Mouse (Mus musculus): Measurements from ENCODE around the gene Gm10638. TPM values are rescaled to one million over a fixed set of nuclear protein-coding genes. Genes with fewer than 3 reads are reported as not detected.

Gene Gm10638
- polyA plus RNA-seq, 1 experiment from 2014 or later = 6.3 TPM

DNA sequence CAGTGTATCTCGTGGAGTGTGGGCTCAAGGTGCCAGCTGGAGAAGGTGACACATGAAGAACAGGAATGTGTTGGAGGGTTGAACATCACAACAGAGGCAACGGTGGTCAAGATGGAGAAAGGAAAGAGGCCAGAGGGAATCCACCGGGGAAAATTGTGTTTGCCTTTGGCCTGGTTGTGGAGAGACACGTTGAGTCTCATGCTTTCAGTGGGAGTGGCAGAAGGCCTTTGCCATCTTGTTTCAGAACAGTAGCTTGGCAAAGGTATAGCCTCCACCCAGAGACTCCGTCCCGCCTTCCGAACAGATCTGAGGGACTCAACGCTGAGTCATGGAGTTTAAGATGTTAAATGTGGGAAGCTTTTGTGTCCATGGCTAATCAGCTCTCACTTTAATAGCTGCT is 20.2 kb downstream of the Gm10638 start:
- H3K27ac ChIP-seq (ENCODE audit: low read depth, low read length) = no peak overlapping the region
- H3K9ac ChIP-seq (ENCODE audit: low read depth, low read length) = no peak overlapping the region
- 93% methylated on average over 8 of the region's 8 CpGs for WGBS
- DNase-seq (ENCODE audit: low spot score) (no peak), ATAC-seq (ENCODE audit: low FRiP score) (no peak)
- no peaks in the 10 kb centered on the region for H3K4me1 ChIP-seq (replicated peaks; ENCODE audit: control insufficient read depth, insufficient read depth, low read length)
- H3K9me3 ChIP-seq (ENCODE audit: control insufficient read depth, low read length) = no peaks in the 10 kb centered on the region
- no peaks in the 10 kb centered on the region for H3K36me3 ChIP-seq (ENCODE audit: control insufficient read depth, insufficient read depth, low read length)
- H3K4me2 ChIP-seq (replicated peaks; ENCODE audit: low read depth, low read length) = no peak overlapping the region
- H3K4me3 ChIP-seq (ENCODE audit: low read depth, low read length) = no peak overlapping the region
- no peaks in the 10 kb centered on the region for H3K27me3 ChIP-seq (ENCODE audit: control insufficient read depth, insufficient read depth, low read length)

DNA sequence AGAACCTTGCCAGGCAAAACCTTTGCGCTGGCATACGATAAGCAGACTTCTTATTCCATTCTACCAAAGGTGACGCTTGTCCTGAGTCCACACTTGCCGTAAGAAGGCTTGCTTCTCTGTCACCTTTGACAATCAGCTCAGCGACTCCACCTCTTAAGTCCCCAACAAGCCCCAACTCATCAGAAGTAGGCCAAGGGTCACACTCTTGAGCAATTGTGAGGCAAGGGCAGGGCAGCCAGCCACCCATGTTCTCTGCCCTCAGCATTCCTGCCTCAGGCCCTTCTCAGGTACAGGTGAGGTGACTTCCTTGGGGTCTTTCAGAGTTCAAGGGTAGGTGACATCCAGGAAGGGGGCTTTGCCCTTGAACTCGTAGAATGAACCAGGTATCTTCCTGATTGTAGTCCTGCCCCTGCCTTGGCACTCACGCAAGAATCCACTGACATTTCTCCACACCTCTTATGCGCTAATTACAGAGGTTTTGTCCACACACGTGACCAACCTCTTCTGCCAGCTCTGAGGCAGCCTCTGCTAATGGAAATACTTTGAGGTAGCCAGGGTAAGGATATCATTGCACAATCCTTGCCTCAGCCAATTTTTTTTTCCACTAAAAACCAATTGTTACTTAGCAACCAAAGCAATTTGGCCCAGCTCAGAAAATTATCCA is 21.2 kb downstream of the Gm10638 start:
- no peaks in the 10 kb centered on the region for H3K27me3 ChIP-seq (ENCODE audit: control insufficient read depth, insufficient read depth, low read length)
- no peaks in the 10 kb centered on the region for H3K4me1 ChIP-seq (replicated peaks; ENCODE audit: control insufficient read depth, insufficient read depth, low read length)
- no peak overlapping the region for H3K9ac ChIP-seq (ENCODE audit: low read depth, low read length)
- WGBS = 88% methylated on average over 9 of the region's 9 CpGs
- DNase-seq (ENCODE audit: low spot score) = no peak
- no peak for ATAC-seq (ENCODE audit: low FRiP score)
- H3K9me3 ChIP-seq (ENCODE audit: control insufficient read depth, low read length) = no peaks in the 10 kb centered on the region
- H3K27ac ChIP-seq (ENCODE audit: low read depth, low read length) = no peak overlapping the region
- H3K4me3 ChIP-seq (ENCODE audit: low read depth, low read length) = no peak overlapping the region
- H3K36me3 ChIP-seq (ENCODE audit: control insufficient read depth, insufficient read depth, low read length) = no peaks in the 10 kb centered on the region
- no peak overlapping the region for H3K4me2 ChIP-seq (replicated peaks; ENCODE audit: low read depth, low read length)

DNA sequence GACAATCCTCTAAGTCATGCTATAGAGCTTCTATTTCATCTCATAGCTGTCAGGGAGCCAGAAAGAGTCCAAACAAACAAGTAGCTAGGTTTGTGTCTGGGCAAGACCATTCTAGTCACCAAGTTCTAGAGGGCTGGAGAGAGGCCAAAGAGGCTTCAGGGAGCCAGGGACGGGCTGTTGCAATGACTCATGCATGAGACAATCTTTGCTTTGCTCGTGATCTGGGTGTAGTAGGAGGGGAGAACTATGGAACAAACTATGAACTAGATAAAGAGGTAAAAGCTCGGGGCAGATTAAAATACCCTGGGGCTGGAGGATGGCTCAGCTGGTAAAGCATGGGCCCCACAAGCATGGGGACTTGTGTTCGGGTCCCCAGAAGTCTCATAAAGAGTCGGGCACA is 23.0 kb downstream of the Gm10638 start:
- H3K4me2 ChIP-seq (replicated peaks; ENCODE audit: low read depth, low read length) = no peak overlapping the region
- 84% methylated on average over 5 of the region's 5 CpGs for WGBS
- no peak overlapping the region for H3K27ac ChIP-seq (ENCODE audit: low read depth, low read length)
- DNase-seq (ENCODE audit: low spot score) (no peak), ATAC-seq (ENCODE audit: low FRiP score) (no peak)
- H3K4me3 ChIP-seq (ENCODE audit: low read depth, low read length) = no peak overlapping the region
- no peaks in the 10 kb centered on the region for H3K27me3 ChIP-seq (ENCODE audit: control insufficient read depth, insufficient read depth, low read length)
- H3K4me1 ChIP-seq (replicated peaks; ENCODE audit: control insufficient read depth, insufficient read depth, low read length) = no peaks in the 10 kb centered on the region
- H3K36me3 ChIP-seq (ENCODE audit: control insufficient read depth, insufficient read depth, low read length) = no peaks in the 10 kb centered on the region
- H3K9ac ChIP-seq (ENCODE audit: low read depth, low read length) = no peak overlapping the region
- H3K9me3 ChIP-seq (ENCODE audit: control insufficient read depth, low read length) = no peaks in the 10 kb centered on the region

DNA sequence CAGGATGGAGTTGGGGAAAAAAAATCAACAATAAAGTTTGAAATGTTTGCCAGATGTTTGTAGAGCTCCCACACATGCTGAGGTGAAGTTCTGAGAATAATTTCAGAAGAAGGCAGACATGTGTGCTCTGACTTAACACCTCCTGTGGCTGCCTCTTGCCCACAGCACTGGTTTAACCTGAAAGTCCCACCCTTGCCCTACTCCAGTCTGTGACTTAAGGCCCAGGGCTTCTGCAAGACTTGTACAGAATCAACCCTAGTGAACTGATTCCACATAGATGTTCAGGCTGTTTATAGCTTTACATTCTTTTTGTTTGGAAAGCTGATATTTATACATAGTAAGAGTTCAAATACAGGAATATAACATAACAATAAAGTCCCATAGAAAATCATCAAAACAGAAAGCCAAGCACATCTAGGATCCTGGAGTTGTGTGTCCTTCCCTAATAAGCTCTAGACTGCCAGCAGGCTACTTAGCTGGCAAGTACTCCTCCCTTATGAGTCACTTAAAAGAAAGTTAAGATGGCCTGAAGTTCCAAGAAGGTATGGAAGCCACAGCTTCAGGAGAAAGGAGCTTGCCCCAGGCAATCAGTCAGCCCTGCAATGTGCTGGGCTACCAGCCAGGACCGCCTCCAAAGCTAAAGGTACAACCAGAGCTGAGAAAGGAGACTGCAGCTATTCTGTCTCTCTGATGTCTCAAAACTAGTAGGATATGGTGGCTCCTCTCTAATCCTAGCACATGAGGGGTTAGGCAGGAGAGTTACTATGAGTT is 24.6 kb downstream of the Gm10638 start:
- Histone ChIP-seq H3K9ac (ENCODE audit: low read depth, low read length) (no peak overlapping the region), H3K4me1 (replicated peaks; ENCODE audit: control insufficient read depth, insufficient read depth, low read length) (no peaks in the 10 kb centered on the region), H3K4me2 (replicated peaks; ENCODE audit: low read depth, low read length) (no peak overlapping the region), H3K9me3 (ENCODE audit: control insufficient read depth, low read length) (no peaks in the 10 kb centered on the region), H3K36me3 (ENCODE audit: control insufficient read depth, insufficient read depth, low read length) (no peaks in the 10 kb centered on the region), H3K27ac (ENCODE audit: low read depth, low read length) (no peak overlapping the region), H3K4me3 (ENCODE audit: low read depth, low read length) (no peak overlapping the region), H3K27me3 (ENCODE audit: control insufficient read depth, insufficient read depth, low read length) (no peaks in the 10 kb centered on the region)
- 91% methylated on average over 1 of the region's 1 CpGs for WGBS
- no peak for ATAC-seq (ENCODE audit: low FRiP score)
- no peak for DNase-seq (ENCODE audit: low spot score)

DNA sequence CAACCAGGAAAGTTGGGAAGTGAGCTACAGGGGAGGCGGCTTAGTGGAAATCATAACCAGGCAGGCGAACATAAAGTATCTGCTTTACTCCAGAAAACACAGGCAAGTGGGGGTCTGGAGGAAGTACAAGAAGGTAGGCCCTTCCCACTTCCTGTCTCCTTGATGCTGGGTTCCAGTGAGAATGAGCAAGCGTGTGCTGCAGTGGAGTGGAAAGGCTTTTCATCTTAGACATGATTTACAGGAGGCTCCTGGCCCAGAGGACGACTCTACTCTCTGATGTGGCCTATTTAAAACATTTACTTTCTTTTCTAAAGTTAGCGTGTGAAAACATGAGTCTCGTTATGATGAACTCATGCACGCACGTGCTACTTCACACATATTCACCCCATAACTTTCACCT is 33.7 kb downstream of the Gm10638 start:
- Histone ChIP-seq H3K4me2 (replicated peaks; ENCODE audit: low read depth, low read length) (no peak overlapping the region), H3K27ac (ENCODE audit: low read depth, low read length) (no peak overlapping the region), H3K4me1 (replicated peaks; ENCODE audit: control insufficient read depth, insufficient read depth, low read length) (no peaks in the 10 kb centered on the region), H3K9ac (ENCODE audit: low read depth, low read length) (no peak overlapping the region), H3K9me3 (ENCODE audit: control insufficient read depth, low read length) (no peaks in the 10 kb centered on the region), H3K36me3 (ENCODE audit: control insufficient read depth, insufficient read depth, low read length) (no peaks in the 10 kb centered on the region), H3K27me3 (ENCODE audit: control insufficient read depth, insufficient read depth, low read length) (no peaks in the 10 kb centered on the region), H3K4me3 (ENCODE audit: low read depth, low read length) (no peak overlapping the region)
- no peak for DNase-seq (ENCODE audit: low spot score)
- no peak for ATAC-seq (ENCODE audit: low FRiP score)
- WGBS = 86% methylated on average over 8 of the region's 8 CpGs

DNA sequence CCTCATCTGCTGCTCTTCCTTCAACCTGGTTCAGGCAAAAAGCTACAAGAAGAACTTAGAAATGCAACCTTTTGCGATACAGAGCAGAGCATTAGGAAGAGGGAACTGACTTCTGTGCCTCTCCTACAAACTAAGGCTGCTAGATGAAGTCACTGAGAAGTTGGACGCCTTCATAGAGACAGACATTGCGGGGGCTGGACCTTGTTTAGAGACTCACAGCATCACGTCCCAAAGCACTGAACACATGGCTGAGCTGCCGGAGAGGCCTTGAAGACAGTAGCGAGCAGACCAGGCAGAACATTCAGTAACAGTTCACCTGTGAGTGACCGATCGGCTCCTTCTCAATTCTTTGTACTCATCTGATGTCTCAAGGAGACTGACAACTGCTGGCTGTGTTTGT is 35.6 kb downstream of the Gm10638 start:
- Histone ChIP-seq H3K4me1 (replicated peaks; ENCODE audit: control insufficient read depth, insufficient read depth, low read length) (no peaks in the 10 kb centered on the region), H3K9me3 (ENCODE audit: control insufficient read depth, low read length) (no peaks in the 10 kb centered on the region), H3K4me3 (ENCODE audit: low read depth, low read length) (no peak overlapping the region), H3K27ac (ENCODE audit: low read depth, low read length) (no peak overlapping the region), H3K9ac (ENCODE audit: low read depth, low read length) (no peak overlapping the region), H3K36me3 (ENCODE audit: control insufficient read depth, insufficient read depth, low read length) (no peaks in the 10 kb centered on the region), H3K27me3 (ENCODE audit: control insufficient read depth, insufficient read depth, low read length) (no peaks in the 10 kb centered on the region), H3K4me2 (replicated peaks; ENCODE audit: low read depth, low read length) (no peak overlapping the region)
- 90% methylated on average over 8 of the region's 8 CpGs for WGBS
- DNase-seq (ENCODE audit: low spot score) = no peak
- no peak for ATAC-seq (ENCODE audit: low FRiP score)

DNA sequence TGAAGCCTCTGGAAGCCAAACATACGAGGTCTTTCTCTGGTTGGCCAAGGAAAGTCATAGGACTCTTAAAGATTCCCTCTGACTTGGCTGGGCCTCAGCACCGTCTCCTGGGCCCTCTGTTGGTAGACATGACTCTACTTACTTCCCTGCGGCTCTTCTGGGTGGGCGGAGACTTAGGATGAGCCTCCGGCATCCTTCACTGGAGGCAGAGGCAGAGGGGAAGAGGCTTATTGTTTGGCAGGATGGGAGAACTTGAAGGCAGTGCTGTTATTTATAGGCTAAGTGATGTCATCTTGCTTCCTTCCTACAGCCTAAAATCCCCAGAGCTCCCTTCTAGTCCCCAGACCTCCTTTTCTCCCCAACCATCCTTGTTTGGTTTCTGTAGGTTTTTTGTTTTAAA is 41.0 kb downstream of the Gm10638 start:
- no peak for DNase-seq (ENCODE audit: low spot score)
- 61% methylated on average over 5 of the region's 5 CpGs for WGBS
- Histone ChIP-seq H3K4me2 (replicated peaks; ENCODE audit: low read depth, low read length) (no peak overlapping the region), H3K27ac (ENCODE audit: low read depth, low read length) (no peak overlapping the region), H3K36me3 (ENCODE audit: control insufficient read depth, insufficient read depth, low read length) (no peaks in the 10 kb centered on the region), H3K9me3 (ENCODE audit: control insufficient read depth, low read length) (no peaks in the 10 kb centered on the region), H3K4me3 (ENCODE audit: low read depth, low read length) (no peak overlapping the region), H3K9ac (ENCODE audit: low read depth, low read length) (no peak overlapping the region), H3K4me1 (replicated peaks; ENCODE audit: control insufficient read depth, insufficient read depth, low read length) (no peaks in the 10 kb centered on the region), H3K27me3 (ENCODE audit: control insufficient read depth, insufficient read depth, low read length) (no peaks in the 10 kb centered on the region)
- ATAC-seq (ENCODE audit: low FRiP score) = no peak

DNA sequence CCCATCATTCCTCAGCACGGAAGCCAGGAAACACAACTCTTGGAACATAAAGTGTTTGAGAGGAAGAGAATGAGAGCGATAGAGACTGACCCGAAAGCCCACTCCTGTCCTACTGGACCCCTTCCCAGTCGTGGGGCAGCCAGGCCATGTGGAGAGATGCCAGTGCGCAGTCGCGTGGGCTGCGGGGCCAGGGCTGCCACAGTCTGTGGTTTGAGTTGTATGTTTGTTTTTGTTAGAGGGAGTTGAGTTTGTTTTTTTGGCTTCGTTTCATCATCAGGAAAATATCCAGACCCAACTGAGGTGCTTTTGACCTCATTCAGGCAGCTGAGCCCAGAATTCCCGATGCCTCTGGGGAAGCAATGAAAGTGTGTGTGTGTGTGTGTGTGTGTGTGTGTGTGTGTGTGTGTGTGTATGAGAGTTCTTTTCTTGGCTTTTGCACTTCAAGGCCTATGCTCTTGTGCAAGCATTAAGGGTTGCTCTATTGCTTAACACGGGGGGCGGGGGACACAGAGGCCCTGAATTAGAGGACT is 42.5 kb downstream of the Gm10638 start:
- H3K36me3 ChIP-seq (ENCODE audit: control insufficient read depth, insufficient read depth, low read length) = no peaks in the 10 kb centered on the region
- ATAC-seq (ENCODE audit: low FRiP score) = no peak
- H3K9me3 ChIP-seq (ENCODE audit: control insufficient read depth, low read length) = no peaks in the 10 kb centered on the region
- H3K4me2 ChIP-seq (replicated peaks; ENCODE audit: low read depth, low read length) = no peak overlapping the region
- H3K9ac ChIP-seq (ENCODE audit: low read depth, low read length) = no peak overlapping the region
- 71% methylated on average over 12 of the region's 12 CpGs for WGBS
- no peak for DNase-seq (ENCODE audit: low spot score)
- H3K27me3 ChIP-seq (ENCODE audit: control insufficient read depth, insufficient read depth, low read length) = no peaks in the 10 kb centered on the region
- H3K4me1 ChIP-seq (replicated peaks; ENCODE audit: control insufficient read depth, insufficient read depth, low read length) = no peaks in the 10 kb centered on the region
- H3K27ac ChIP-seq (ENCODE audit: low read depth, low read length) = no peak overlapping the region
- no peak overlapping the region for H3K4me3 ChIP-seq (ENCODE audit: low read depth, low read length)

DNA sequence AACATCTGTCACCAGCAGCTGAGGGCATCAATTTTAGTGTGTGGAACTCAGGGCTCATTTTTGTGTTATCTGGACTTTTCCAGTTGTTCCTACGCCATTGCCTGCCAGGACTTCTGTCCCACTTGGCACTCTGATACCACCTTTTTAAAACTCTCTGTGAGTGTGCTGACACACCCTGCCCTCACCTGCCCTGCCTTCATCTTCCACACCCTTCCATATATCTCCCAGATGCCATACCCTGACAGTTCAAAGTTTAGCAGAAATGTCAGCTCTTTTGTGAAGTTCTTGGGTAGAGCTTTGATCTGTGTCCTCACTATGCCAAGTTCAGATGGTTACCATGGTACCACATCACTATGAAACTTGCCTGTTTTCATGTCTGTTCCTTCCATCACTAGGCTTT is 44.1 kb downstream of the Gm10638 start:
- Histone ChIP-seq H3K4me3 (ENCODE audit: low read depth, low read length) (no peak overlapping the region), H3K9ac (ENCODE audit: low read depth, low read length) (no peak overlapping the region), H3K4me2 (replicated peaks; ENCODE audit: low read depth, low read length) (no peak overlapping the region), H3K36me3 (ENCODE audit: control insufficient read depth, insufficient read depth, low read length) (no peaks in the 10 kb centered on the region), H3K27me3 (ENCODE audit: control insufficient read depth, insufficient read depth, low read length) (no peaks in the 10 kb centered on the region), H3K4me1 (replicated peaks; ENCODE audit: control insufficient read depth, insufficient read depth, low read length) (no peaks in the 10 kb centered on the region), H3K27ac (ENCODE audit: low read depth, low read length) (no peak overlapping the region), H3K9me3 (ENCODE audit: control insufficient read depth, low read length) (no peaks in the 10 kb centered on the region)
- DNase-seq (ENCODE audit: low spot score) = no peak
- 85% methylated on average over 1 of the region's 1 CpGs for WGBS
- ATAC-seq (ENCODE audit: low FRiP score) = no peak
